Mouse (Mus musculus) thymus, postnatal 0 days (tissue): ENCODE results near the gene Rundc3a. TPM values are rescaled to one million over a fixed set of nuclear protein-coding genes. Genes with fewer than 3 reads are reported as not detected.
A peak's percentile ranks its signal among the peaks of the same experiment; 100 is the strongest.

Experiments
- DNase-seq: peaks from one replicate; pipeline ENCODE4 v3.0.0-alpha.2; 2015; ENCODE audit warnings: low spot score
- microRNA-seq: library from miRNA; unstranded; fragments of <30 nt; microRNA quantifications from one replicate; pipeline ENCODE4, GENCODE M21; 2016; ENCODE audit warnings: borderline number of aligned reads
- polyA plus RNA-seq: library from polyadenylated mRNA; unstranded; fragments of >200 nt; fragmentation: Nextera tagmentation; extraction: Ambion mirVana; gene quantifications from 2 replicates; pipeline ENCODE4 v1.2.1, GENCODE M21; 2015

Gene Rundc3a
- polyA plus RNA-seq, 1 experiment from 2014 or later, result 1.1 TPM

DNA sequence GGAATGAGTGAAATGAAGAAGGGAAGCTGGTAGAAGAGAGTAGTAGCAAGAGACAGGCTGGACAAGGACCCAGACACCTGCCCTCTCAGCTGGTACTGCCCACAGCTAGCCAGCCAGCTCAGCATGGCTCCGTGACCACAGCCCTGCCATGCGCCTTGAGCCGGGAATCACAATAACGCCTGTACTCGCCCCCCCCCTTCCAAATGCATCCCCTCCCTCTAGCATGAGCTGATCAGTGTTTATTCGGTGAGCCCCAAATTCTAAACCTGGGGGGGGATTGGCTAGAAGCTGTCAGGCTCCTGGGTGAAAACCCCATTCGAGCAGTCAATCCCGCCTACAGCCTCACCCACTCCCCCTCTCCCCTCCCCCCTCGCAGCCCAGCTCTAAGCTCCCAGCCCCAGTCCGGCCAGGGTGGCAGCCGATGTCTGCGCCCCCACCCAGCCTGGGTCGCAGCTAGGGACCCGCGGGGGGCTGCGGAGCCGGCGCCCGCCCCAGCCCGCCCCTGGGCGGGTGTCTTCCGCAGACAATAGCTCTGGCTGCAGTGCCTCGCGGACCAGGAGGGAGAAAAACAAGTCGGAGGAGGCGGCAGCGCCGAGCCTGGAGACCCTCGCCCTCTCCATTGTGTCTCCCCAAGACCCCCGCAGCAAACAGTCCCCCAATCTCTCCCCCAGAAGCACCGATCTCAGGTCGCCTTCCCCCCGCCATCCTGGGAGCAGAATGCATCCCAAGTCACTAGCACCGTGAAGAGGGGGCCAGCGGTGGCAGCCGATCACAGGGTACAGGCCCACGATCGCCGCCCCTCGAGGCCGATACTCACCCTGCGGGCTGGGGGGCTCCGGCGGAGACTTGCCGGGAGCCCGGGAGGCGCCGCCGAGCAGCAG lies 53.6 kb downstream of the Rundc3a start:
- no peak for DNase-seq

DNA sequence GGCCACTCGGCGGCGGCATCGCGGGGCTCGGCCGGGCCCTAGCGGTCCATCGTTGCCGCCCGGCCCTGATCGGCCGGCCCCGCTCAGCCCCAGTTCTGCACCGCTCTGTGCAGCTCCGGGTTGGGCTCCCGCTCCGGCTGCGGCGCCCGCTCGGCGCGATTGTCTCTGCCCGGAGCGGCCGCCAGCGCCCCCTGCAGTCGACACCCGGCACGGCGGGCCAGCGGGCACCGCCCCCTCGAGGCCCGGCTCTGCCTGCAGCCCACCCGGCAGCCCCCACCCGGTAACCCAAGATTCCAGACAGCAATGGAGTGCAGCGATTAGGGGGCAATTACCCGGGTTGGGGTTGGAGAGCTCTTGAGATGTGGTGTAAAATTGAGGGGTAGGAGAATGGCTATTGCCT lies 54.3 kb downstream of the Rundc3a start, which contains the start of gene Fam171a2:
Gene Fam171a2 (minus strand): TSS at position 186 of the 400 bp plus-strand sequence.
- peak; percentile 71 for DNase-seq

DNA sequence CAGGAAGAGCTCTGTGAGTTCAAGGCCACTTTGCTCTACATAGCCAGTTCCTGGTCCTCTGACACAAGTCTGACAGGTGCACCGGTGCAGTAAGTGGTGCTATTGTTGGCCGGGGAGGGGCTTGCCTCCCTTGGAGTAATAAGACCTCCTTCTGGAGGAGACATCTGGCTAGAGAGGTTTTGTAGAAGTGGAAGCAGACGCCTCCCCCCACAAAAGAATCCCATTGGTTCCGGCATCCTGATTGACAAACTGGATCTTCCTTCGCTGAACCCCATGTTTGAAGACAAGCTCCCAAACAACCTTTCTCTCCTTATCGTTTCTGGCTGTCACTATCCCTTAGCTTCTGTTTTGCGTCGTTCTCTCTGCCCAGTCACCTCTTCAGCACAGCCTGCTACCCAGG lies 55.1 kb downstream of the Rundc3a start:
- no peak for DNase-seq

DNA sequence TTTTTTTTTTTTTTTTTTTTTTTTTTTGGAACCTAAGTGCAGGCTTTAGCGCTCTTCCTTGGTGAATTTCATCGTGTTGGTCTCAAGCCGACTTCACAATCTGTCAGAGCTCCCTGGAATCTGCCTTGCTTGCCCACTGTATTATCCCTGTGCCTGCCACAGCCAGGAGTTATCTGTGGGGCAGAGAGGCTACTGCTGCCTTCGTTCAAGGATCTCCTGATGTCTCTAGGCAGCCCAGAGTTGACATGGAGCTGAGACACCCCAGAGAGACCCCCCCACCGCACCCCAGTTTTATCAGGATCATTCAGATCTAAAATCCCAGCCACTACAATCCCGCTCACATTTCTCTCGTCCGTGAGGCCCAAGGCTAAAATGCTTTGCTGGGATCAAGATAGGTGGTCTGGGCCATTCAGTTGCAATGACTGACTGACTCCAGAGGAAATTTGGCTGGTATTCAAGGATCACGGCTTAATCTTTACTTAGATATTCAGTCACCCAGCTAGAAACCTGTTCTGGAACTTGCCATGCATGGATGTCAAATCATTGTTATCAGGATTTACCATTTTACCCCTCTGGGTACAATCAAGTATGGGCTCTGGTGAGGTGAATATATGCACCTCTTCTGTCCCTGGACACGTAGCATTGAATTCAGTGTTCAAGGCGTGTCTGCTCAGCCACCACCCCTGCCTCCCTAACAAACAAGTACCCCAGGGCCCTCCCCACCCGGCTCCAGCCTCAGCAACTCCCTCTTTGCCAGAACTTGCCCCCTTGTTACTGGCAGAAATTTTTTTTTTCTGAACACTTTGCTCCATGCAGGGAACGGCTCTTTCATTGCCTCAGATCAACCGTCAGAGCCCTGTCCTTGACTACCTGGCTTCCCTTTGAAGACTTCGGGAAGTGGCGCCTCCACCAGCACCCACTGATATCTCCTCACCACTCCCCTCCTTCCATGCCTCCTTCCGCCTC lies 56.1 kb downstream of the Rundc3a start:
- DNase-seq, result no peak

Small RNA genes within 50 kb of the gene (microRNA-seq; reads per million reads assigned to microRNA genes)
- gene Mir6930, result not detected

Other genes starting within 250 kb of the Rundc3a start
- 0.18 TPM in 1 of 2 replicates, not detected in the other for gene Nags, start 247.9 kb upstream of the Rundc3a start, polyA plus RNA-seq
- gene Tmem101, start 237.0 kb upstream of the Rundc3a start, polyA plus RNA-seq, result 14.5 and 16.9 TPM in 2 replicates
- gene Lsm12, start 208.1 kb upstream of the Rundc3a start, polyA plus RNA-seq, result 140 and 164 TPM in 2 replicates
- 16.1 and 16.2 TPM in 2 replicates for gene G6pc3, start 203.8 kb upstream of the Rundc3a start, polyA plus RNA-seq
- gene Hdac5, start 163.2 kb upstream of the Rundc3a start, polyA plus RNA-seq, result 19.9 and 24.8 TPM in 2 replicates
- 8.6 and 11.4 TPM in 2 replicates for gene BC030867, start 144.5 kb upstream of the Rundc3a start, polyA plus RNA-seq
- gene Asb16, start 124.7 kb upstream of the Rundc3a start, polyA plus RNA-seq, result 0.07 TPM in 1 of 2 replicates, not detected in the other
- gene Tmub2, start 108.5 kb upstream of the Rundc3a start, polyA plus RNA-seq, result 41.1 and 45.1 TPM in 2 replicates
- 13.1 and 15.4 TPM in 2 replicates for gene Atxn7l3, start 96.8 kb upstream of the Rundc3a start, polyA plus RNA-seq
- 95.2 and 96.8 TPM in 2 replicates for gene Ubtf, start 73.7 kb upstream of the Rundc3a start, polyA plus RNA-seq
- 0.48 and 0.53 TPM in 2 replicates for gene Slc4a1, start 27.2 kb upstream of the Rundc3a start, polyA plus RNA-seq
- 97.8 and 107 TPM in 2 replicates for gene Slc25a39, start 14.5 kb downstream of the Rundc3a start, polyA plus RNA-seq
- gene Grn, start 36.9 kb downstream of the Rundc3a start, polyA plus RNA-seq, result 86.4 and 90.6 TPM in 2 replicates
- gene Fam171a2, start 54.3 kb downstream of the Rundc3a start, polyA plus RNA-seq, result 0.42 and 0.79 TPM in 2 replicates
- gene Itga2b, start 76.7 kb downstream of the Rundc3a start, polyA plus RNA-seq, result 1.9 and 2.5 TPM in 2 replicates
- 32.4 and 41.0 TPM in 2 replicates for gene Gpatch8, start 163.0 kb downstream of the Rundc3a start, polyA plus RNA-seq
- gene Gm11627, start 186.1 kb downstream of the Rundc3a start, polyA plus RNA-seq, result 0.52 and 1.2 TPM in 2 replicates
- gene Fzd2, start 211.0 kb downstream of the Rundc3a start, polyA plus RNA-seq, result 3.9 and 4.3 TPM in 2 replicates